Mouse (Mus musculus) lung, postnatal 0 days (tissue): Measurements from ENCODE around the gene Fbxo39.

Source experiments
- CTCF ChIP-seq: IDR thresholded peaks from 2 replicates; pipeline ENCODE4 v1.5.1; 2016; ENCODE audit warnings: antibody characterized with exemption, mild to moderate bottlenecking
- EP300 ChIP-seq: IDR thresholded peaks from 2 replicates; pipeline ENCODE4 v1.6.1; 2016; ENCODE audit warnings: antibody characterized with exemption, mild to moderate bottlenecking, control low read depth

DNA sequence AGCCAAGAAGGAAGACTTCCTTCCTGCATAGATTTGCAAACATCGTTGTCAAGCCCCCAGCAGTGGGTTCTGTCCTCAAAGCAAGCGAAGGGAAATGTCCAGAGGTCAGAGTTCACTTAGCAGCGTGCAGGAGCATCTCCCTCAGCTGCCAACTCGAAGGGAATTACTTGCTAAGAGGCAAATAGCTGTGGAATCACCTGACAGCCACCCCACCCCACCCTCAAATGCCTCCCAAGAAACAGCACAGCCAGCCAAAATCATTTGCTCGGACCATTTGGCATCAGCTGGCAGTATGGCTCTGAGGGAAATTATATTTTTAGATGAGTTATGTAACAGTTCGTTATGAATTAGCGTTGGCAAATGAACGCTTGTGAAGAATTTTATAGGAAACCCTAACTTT, 34.8 kb downstream of the Fbxo39 start:
- TF ChIP-seq CTCF = no peak
- no peak for TF ChIP-seq EP300
